Mouse (Mus musculus) embryonic stem cell, embryonic (primary cell): Measurements from ENCODE around the gene 4932414N04Rik.

Experiments used
- CTCF ChIA-PET, 4 experiments: fragments of 300-600 bp in 2 of 4; fragments of 350-600 bp in 2 of 4; sonication (Branson Sonifier 250); formaldehyde crosslinking; loops; one replicate each; lab custom pipeline; 2022; ENCODE audit warnings: inconsistent platforms in 2 of 4; lab: Charles Lee
- POLR2A ChIA-PET, 4 experiments: fragments of 300-600 bp in 2 of 4; fragments of 350-600 bp in 2 of 4; sonication (Branson Sonifier 250); formaldehyde crosslinking; loops; one replicate each; lab custom pipeline; 2022; ENCODE audit warnings: antibody characterized with exemption in 4 of 4, inconsistent platforms in 1 of 4; lab: Charles Lee

4932414N04Rik gene

GRCm38 (mm10) chr2:68796011-68796775 lies 139.9 kb downstream of the 4932414N04Rik start:
- ChIA-PET CTCF (no interaction called here), POLR2A (no interaction called here)

- ChIA-PET CTCF (interaction anchor here in 1 of 4 experiments (0.6 kb wide), 1 partner anchor 211 kb away, joined by 3 read pairs; no protein-coding TSS in a partner anchor), POLR2A (no interaction called here)
Observed at GRCm38 (mm10) chr2:68797106-68797505, 140.8 kb downstream of the 4932414N04Rik start.
